Mouse (Mus musculus): ENCODE measurements at regions not wholly inside any gene's neighbourhood (a gene's known extent, or its start where the extent isn't known, plus 50 kb on each side); places are given as distances from the start of the nearest gene placed in this dataset.

DNA sequence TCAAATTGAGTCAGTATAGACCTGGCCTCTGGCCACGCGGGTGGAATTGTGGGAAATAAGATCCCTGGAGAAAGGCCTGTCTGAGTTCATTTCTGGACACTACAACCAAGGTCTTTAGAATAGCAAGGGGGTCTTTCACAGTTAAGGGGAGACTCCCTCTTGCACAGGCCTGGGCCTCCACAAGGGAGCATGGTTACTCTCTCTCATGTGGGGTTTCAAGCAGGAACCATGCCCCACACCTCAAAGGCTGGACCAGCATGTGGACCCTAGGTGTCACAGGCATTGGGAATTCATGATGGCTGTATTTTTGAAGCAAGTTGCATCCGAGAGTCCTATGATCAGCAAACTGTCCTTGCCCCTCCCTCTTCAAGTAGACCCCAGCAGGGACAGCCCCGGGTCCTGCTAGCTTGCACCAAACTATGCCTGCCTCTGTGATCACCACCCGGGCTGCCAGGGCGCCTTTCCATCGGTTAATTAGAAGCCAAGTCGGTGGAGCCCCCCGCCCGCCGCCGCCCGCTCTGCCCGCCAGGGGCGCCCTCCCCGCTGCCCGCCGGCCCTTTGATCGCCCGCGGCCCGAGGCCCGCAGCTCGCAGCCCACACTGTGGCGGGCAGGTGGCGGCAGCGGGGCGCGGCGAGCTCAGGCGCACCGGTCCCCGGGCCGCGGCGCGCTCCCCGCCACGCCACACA lies 137.1 kb upstream of the Mki67 start:
- Histone ChIP-seq H3K27me3 (peaks cover 92% of the 10 kb centered on the region), H3K36me3 (replicated peaks) (no peaks in the 10 kb centered on the region), H3K4me2 (peak overlapping the region; percentile 15; the same call in 1 of the 2 replicates), H3K9ac (no peak overlapping the region), H3K4me1 (replicated peaks) (no peaks in the 10 kb centered on the region), H3K9me3 (replicated peaks) (no peaks in the 10 kb centered on the region), H3K27ac (replicated peaks) (no peak overlapping the region), H3K4me3 (replicated peaks) (no peak overlapping the region)
- ATAC-seq (ENCODE audit: insufficient read depth): no peak
- WGBS (ENCODE audit: insufficient replicate concordance): 6% methylated on average over 39 of the region's 39 CpGs

DNA sequence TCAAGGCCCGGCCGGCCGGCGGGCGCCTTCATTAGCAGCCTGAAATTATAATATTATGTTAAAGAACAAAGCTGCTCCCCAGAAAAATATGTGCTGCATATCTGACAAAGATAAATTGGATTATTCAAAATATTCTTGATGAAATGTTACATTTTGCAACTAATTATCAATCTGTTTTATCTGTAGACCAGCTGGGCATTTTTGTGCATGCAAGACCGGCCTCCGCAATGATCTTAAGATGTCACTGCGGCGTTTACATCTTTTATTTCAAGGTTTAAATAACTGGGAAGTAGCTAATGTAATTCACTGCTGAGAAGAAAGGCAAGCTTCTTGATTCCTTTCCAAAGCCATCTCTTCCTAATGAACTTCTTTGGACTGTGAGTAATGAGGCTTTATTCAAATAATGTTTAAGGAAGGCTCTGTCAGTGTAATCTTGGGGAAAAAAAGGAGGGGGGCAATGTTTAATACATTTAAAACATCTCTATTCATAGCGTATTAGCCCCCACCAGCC lies 137.7 kb upstream of the Mki67 start:
- Histone ChIP-seq H3K4me1 (replicated peaks) (no peaks in the 10 kb centered on the region), H3K27me3 (peaks cover 89% of the 10 kb centered on the region), H3K4me3 (replicated peaks) (no peak overlapping the region), H3K9me3 (replicated peaks) (no peaks in the 10 kb centered on the region), H3K9ac (no peak overlapping the region), H3K4me2 (0 out of 2 replicates have a peak overlapping the region, but pooled peaks have one; percentile 15), H3K36me3 (replicated peaks) (no peaks in the 10 kb centered on the region), H3K27ac (replicated peaks) (no peak overlapping the region)
- WGBS (ENCODE audit: insufficient replicate concordance): 25% methylated on average over 10 of the region's 10 CpGs
- ATAC-seq (ENCODE audit: insufficient read depth): no peak

DNA sequence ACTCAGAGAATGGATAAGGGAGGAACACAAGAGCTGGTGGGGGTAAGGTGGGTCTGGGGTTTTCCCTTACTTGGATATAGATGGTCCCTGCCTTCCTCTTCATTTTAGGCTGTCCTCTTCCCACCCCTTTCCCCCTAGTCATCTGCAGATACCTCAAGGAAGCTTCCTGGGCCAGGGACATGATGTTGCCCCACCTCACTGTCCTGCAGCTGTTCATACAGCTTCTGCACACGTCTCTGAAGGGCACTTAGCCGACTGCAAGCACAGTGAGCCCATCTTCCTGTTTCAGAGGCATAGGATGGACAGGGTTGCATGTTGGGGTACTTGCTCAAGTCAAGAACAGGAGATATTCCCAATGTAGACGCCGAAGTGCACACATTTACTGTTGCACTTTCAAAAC lies 144.1 kb upstream of the Mki67 start:
- WGBS (ENCODE audit: insufficient replicate concordance): 38% methylated on average over 4 of the region's 4 CpGs
- Histone ChIP-seq H3K4me1 (replicated peaks) (peaks cover 6% of the 10 kb centered on the region; the same call in 1 of the 2 replicates), H3K27ac (replicated peaks) (no peak overlapping the region), H3K36me3 (replicated peaks) (no peaks in the 10 kb centered on the region), H3K9ac (no peak overlapping the region), H3K4me2 (no peak overlapping the region), H3K4me3 (replicated peaks) (no peak overlapping the region), H3K9me3 (replicated peaks) (no peaks in the 10 kb centered on the region), H3K27me3 (peaks cover 29% of the 10 kb centered on the region)
- no peak for ATAC-seq (ENCODE audit: insufficient read depth)

DNA sequence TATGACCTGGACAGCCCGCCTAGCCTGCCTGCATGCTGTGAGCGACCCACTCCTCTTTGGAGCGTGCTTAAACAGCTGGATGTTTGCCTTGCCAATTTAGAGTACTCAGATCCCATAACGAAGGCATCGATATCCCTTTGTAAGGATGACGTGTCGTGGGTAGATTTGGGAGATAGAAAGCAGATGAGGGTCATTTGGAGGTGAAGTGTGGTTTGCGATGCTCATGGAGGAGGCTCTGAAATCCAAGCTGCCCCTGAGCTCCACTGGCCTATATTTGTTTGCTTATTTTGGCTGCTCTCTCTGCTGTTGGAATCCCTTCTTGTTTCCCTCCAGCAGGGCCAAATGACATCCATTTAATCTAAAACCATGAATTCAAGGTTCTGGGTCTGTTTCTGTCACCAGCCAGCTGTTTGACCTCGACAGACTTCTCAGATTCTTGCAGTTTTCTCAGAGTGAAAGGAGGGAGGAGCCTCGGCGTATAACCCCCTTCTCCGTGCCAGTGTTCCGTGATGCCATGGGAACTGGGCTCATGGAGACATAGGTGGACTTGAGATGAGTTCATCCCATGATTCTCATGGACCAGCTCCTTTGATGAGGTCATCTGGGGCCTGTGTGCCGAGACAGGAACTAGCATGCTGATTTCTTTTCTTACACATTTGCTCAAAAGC lies 144.7 kb upstream of the Mki67 start:
- WGBS (ENCODE audit: insufficient replicate concordance): 59% methylated on average over 14 of the region's 14 CpGs
- Histone ChIP-seq H3K36me3 (replicated peaks) (no peaks in the 10 kb centered on the region), H3K4me3 (replicated peaks) (no peak overlapping the region), H3K9me3 (replicated peaks) (no peaks in the 10 kb centered on the region), H3K27me3 (peaks cover 23% of the 10 kb centered on the region), H3K4me1 (replicated peaks) (peaks cover 6% of the 10 kb centered on the region; the same call in 1 of the 2 replicates), H3K27ac (replicated peaks) (no peak overlapping the region), H3K9ac (no peak overlapping the region), H3K4me2 (no peak overlapping the region)
- no peak for ATAC-seq (ENCODE audit: insufficient read depth)

DNA sequence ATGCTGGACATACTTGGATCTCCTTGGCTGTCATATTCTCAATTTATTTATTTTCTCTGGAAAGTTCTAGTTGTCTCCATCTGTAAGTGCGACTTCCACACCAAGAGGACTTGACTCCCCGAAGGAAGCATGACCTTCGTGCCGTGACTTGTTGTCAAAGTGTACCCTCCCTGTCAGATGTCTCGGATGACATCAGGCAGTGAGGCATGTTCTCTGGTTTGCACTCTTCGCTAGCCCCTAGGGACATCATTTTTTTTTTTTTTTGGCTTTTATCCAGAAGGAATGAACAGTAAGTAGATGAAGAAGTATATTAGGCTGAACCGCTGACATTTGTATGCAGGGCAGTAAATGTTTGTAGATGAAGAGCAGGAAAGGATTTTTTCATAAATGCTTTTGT lies 145.2 kb upstream of the Mki67 start:
- H3K4me3 ChIP-seq (replicated peaks): no peak overlapping the region
- no peaks in the 10 kb centered on the region for H3K36me3 ChIP-seq (replicated peaks)
- WGBS (ENCODE audit: insufficient replicate concordance): 68% methylated on average over 7 of the region's 7 CpGs
- no peak overlapping the region for H3K27ac ChIP-seq (replicated peaks)
- no peak overlapping the region for H3K9ac ChIP-seq
- H3K27me3 ChIP-seq: peaks cover 18% of the 10 kb centered on the region
- H3K4me2 ChIP-seq: no peak overlapping the region
- no peak for ATAC-seq (ENCODE audit: insufficient read depth)
- H3K4me1 ChIP-seq (replicated peaks): peaks cover 6% of the 10 kb centered on the region; the same call in 1 of the 2 replicates
- no peaks in the 10 kb centered on the region for H3K9me3 ChIP-seq (replicated peaks)

DNA sequence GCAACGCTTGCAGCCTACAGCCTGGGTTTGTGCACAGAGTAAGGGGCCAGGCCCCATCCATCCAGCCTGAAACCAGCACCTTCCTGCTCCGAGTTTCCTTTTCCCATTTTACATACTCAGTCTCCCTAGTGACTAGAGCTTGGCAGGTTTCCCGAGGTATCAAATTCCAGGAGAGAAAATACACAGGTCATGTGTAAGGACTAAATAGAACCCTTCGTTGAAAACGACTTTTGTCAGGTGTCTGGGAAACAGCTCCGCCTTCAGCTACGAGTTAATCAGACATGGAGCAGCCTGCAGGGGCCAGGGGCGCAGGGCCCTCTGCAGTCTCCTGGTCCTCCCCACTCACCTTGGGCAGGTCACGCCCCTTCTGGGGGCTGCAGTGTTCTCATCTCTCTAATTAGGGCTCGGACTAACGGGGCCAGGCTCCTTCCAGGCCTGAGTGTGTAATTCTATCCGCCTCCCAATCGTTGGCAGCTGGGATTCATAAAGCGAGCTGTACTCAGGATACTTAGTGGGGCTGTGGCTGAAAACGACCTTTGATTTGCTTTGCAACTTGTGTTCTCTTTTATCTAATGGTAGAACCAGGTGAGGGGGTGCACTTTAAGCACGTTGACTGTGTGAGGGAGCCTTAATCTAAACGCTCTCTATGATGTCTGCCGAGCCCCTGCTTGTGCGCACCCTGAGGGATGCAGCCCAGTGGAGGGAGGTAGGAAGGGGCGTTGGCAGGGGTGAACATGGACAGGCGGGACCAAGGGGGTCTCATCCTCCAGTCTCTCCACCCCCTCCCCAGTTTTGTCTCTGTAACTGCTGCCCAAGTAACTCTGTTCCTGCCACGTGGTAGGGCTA lies 147.6 kb upstream of the Mki67 start:
- Histone ChIP-seq H3K4me3 (replicated peaks) (no peak overlapping the region), H3K27ac (replicated peaks) (no peak overlapping the region), H3K36me3 (replicated peaks) (no peaks in the 10 kb centered on the region), H3K9ac (no peak overlapping the region), H3K4me1 (replicated peaks) (peaks cover 6% of the 10 kb centered on the region; the same call in 1 of the 2 replicates), H3K9me3 (replicated peaks) (no peaks in the 10 kb centered on the region), H3K27me3 (no peaks in the 10 kb centered on the region), H3K4me2 (no peak overlapping the region)
- 53% methylated on average over 22 of the region's 22 CpGs for WGBS (ENCODE audit: insufficient replicate concordance)
- no peak for ATAC-seq (ENCODE audit: insufficient read depth)

DNA sequence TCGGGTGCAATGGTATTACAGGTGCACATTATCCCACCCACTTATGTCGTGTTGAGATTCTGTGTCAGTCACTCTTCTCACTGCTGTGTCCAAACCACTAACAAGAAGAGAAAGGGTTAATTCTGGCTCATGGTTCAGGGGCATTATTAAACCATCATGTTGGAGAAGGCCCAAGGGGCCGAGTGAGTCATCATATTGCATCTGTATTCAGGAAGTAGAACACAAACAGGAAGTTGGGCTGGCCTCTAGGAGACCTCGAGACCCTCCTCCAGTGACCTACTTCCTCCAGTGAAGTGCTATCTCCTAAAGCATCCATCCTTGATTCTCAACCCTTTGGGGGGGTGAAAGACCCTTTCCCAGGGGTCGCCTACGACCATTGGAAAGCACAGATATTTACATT lies 154.8 kb upstream of the Mki67 start:
- Histone ChIP-seq H3K27ac (replicated peaks) (no peak overlapping the region), H3K36me3 (replicated peaks) (no peaks in the 10 kb centered on the region), H3K9me3 (replicated peaks) (no peaks in the 10 kb centered on the region), H3K4me1 (replicated peaks) (no peaks in the 10 kb centered on the region), H3K27me3 (no peaks in the 10 kb centered on the region; the same call in 1 of the 2 replicates), H3K9ac (no peak overlapping the region), H3K4me2 (no peak overlapping the region), H3K4me3 (replicated peaks) (no peak overlapping the region)
- 33% methylated on average over 6 of the region's 6 CpGs for WGBS (ENCODE audit: insufficient replicate concordance)
- ATAC-seq (ENCODE audit: insufficient read depth): no peak

DNA sequence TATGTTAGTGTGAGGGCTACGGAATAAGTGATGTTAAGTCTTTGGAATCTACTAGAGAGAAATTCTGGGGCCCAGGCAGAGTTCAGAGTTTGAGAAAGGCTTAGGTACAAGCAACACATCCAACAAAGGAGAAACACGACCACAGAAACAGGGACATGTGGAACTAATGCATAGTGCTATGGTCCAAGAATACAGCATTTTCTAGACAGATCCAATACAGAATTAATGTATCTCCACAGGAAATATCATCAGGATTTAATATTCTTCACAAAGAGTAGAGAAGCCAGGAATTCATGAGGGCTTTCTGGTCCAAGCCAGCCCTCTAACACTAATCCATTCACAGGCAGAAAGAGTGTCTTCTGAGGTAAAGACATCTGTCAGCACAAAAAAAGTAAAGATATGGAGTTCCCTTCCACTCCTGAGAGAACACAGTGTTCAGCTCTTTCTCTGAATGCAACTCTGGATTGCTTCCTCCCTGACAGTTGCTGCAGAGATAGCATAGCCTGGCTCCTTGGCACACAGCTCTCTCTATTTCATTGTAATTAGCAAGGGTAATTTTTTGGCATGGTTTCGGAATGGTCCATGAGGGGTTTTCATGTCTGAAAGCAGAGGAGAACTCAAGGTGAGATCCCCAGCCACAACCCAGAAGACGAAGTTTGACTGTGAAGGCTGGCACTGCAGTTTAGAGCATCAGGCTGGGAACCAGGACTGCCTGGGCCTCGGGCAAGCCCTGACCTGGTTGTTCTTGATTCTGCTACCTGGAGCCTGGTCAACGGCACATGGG lies 161.1 kb upstream of the Mki67 start:
- ATAC-seq (ENCODE audit: insufficient read depth): no peak
- 54% methylated on average over 6 of the region's 6 CpGs for WGBS (ENCODE audit: insufficient replicate concordance)
- no peak overlapping the region for H3K4me3 ChIP-seq (replicated peaks)

DNA sequence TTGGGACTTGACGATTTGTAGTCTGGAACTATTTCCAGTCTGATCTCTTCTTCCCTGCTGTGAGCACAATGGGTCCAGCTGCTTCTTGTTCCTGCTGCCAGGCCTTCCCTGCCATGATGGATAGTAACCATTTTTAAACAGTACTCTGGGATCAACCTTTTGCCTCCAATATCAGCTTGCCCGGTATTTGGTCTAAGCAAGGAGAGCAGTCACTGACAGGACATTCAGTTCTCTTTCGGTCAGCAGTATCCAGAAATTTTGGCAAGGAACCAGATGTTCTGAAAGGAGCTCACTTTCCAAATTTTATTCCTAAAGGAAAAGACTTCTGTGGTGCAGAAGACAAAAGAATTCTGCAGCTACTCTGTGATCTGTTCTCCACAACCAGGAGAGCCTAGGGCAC lies 162.6 kb upstream of the Mki67 start:
- no peaks in the 10 kb centered on the region for H3K9me3 ChIP-seq (replicated peaks)
- no peak overlapping the region for H3K4me3 ChIP-seq (replicated peaks)
- ATAC-seq (ENCODE audit: insufficient read depth): no peak
- 61% methylated on average over 3 of the region's 3 CpGs for WGBS (ENCODE audit: insufficient replicate concordance)
- H3K36me3 ChIP-seq (replicated peaks): no peaks in the 10 kb centered on the region
- H3K27me3 ChIP-seq: no peaks in the 10 kb centered on the region
- H3K4me1 ChIP-seq (replicated peaks): no peaks in the 10 kb centered on the region
- no peak overlapping the region for H3K27ac ChIP-seq (replicated peaks)
- H3K4me2 ChIP-seq: no peak overlapping the region
- H3K9ac ChIP-seq: no peak overlapping the region

More for the DNA sequence above, 161.1 kb upstream of the Mki67 start:
- Histone ChIP-seq H3K27ac (replicated peaks) (no peak overlapping the region), H3K36me3 (replicated peaks) (no peaks in the 10 kb centered on the region), H3K9me3 (replicated peaks) (no peaks in the 10 kb centered on the region), H3K9ac (no peak overlapping the region), H3K4me2 (no peak overlapping the region), H3K27me3 (no peaks in the 10 kb centered on the region), H3K4me1 (replicated peaks) (no peaks in the 10 kb centered on the region)

DNA sequence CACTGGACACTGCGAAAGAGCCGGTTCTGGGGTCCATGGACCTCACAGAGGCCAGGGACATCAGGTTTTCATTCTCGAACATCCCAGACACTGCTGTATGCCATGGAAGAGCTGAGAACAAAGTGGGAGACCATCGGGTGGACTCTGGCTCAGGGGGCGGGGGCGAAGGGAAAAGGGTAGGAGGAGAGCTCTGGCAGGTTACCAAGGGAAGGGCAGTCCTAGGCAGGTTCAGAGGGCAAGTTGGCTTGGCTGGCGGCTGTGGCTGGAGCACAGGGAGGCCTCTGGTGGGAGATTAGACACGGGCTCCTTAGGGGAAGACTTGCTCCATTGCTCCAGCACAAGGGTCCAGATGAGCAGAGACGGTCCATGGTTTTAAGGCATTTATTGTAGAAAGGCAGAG lies 164.3 kb upstream of the Mki67 start:
- WGBS (ENCODE audit: insufficient replicate concordance): 64% methylated on average over 9 of the region's 9 CpGs
- Histone ChIP-seq H3K27me3 (no peaks in the 10 kb centered on the region), H3K36me3 (replicated peaks) (no peaks in the 10 kb centered on the region), H3K4me2 (no peak overlapping the region), H3K4me1 (replicated peaks) (no peaks in the 10 kb centered on the region), H3K9ac (no peak overlapping the region), H3K9me3 (replicated peaks) (no peaks in the 10 kb centered on the region), H3K27ac (replicated peaks) (no peak overlapping the region), H3K4me3 (replicated peaks) (no peak overlapping the region)
- no peak for ATAC-seq (ENCODE audit: insufficient read depth)

Measured in liver, embryonic 15.5 days (tissue).